Mouse (Mus musculus) left cerebral cortex, adult 6 months (tissue): ENCODE data around the gene Olfr27. TPM values are rescaled to one million over a fixed set of nuclear protein-coding genes. Genes with fewer than 3 reads are reported as not detected.

ENCODE experiments used
- long read RNA-seq, 2 experiments: library from polyadenylated mRNA; unstranded; transcript quantifications; one replicate each; pipeline ENCODE4 v2.0.0; 2019 to 2020
- polyA plus RNA-seq: library from polyadenylated mRNA; unstranded; fragments of <200 nt; fragmentation: Nextera tagmentation; gene quantifications from 2 replicates; pipeline ENCODE4 v1.2.3, GENCODE M21; 2021

Olfr27 gene
- not detected in 2 replicates for polyA plus RNA-seq
- long read RNA-seq, experiment 1 = 0 reads
- long read RNA-seq, experiment 2 = 0 reads

GRCm38 (mm10) chr9:39127831-39128230 lies at the start of gene Olfr27:
Olfr27 (plus strand) TSS chr9:39128131.

GRCm38 (mm10) chr9:39078787-39079186 lies 49.1 kb upstream of the Olfr27 start, which contains the start of gene Olfr938:
Olfr938 (minus strand) TSS chr9:39078887.

GRCm38 (mm10) chr9:39166004-39166403 lies 38.1 kb downstream of the Olfr27 start, which contains the start of gene Olfr943:
Olfr943 (plus strand) TSS chr9:39166304.

Other genes starting within 250 kb of the Olfr27 start
- not detected in 2 replicates for gene Olfr930, start 198.3 kb upstream of the Olfr27 start, polyA plus RNA-seq
- gene Olfr933, start 155.8 kb upstream of the Olfr27 start, polyA plus RNA-seq = not detected in 2 replicates
- not detected in 2 replicates for gene Olfr934, start 139.8 kb upstream of the Olfr27 start, polyA plus RNA-seq
- not detected in 2 replicates for gene Olfr935, start 128.4 kb upstream of the Olfr27 start, polyA plus RNA-seq
- gene Olfr146, start 104.8 kb upstream of the Olfr27 start, polyA plus RNA-seq = not detected in 2 replicates
- gene Olfr937, start 63.2 kb upstream of the Olfr27 start, polyA plus RNA-seq = not detected in 2 replicates
- not detected in 2 replicates for gene Olfr938, start 49.2 kb upstream of the Olfr27 start, polyA plus RNA-seq
- 0.01 TPM in 1 of 2 replicates, not detected in the other for gene Olfr943, start 38.2 kb downstream of the Olfr27 start, polyA plus RNA-seq
- gene Olfr944, start 73.8 kb downstream of the Olfr27 start, polyA plus RNA-seq = not detected in 2 replicates
- gene Olfr1537, start 121.9 kb downstream of the Olfr27 start, polyA plus RNA-seq = not detected in 2 replicates
- not detected in 2 replicates for gene Olfr945, start 148.7 kb downstream of the Olfr27 start, polyA plus RNA-seq
- gene Olfr948, start 197.9 kb downstream of the Olfr27 start, polyA plus RNA-seq = not detected in 2 replicates